Mouse (Mus musculus) embryonic facial prominence, embryonic 15.5 days (tissue): ENCODE measurements around the gene Skil. TPM values are rescaled to one million over a fixed set of nuclear protein-coding genes. Genes with fewer than 3 reads are reported as not detected.

ENCODE experiments used
- ATAC-seq: fragments of 200-750 bp; cut with Nextera tagmentation; 2 replicates; pipeline ENCODE4 v1.8.0; 2017; ENCODE audit warnings: low read depth, moderate TSS enrichment; ENCODE audit not compliant: insufficient number of reproducible peaks, low FRiP score, low TSS enrichment
- H3K27ac ChIP-seq: fragments of 300-500 bp; sonication (generic); replicated peaks from 2 replicates; pipeline ENCODE4 v1.5.1; 2015; ENCODE audit warnings: mild to moderate bottlenecking, inconsistent platforms
- H3K27me3 ChIP-seq: fragments of 300-500 bp; sonication (generic); 2 replicates; pipeline ENCODE4 v1.6.1; 2015; ENCODE audit warnings: inconsistent platforms
- H3K36me3 ChIP-seq: fragments of 300-500 bp; sonication (generic); 2 replicates; pipeline ENCODE4 v1.6.1; 2015; ENCODE audit warnings: mild to moderate bottlenecking, inconsistent platforms
- H3K4me1 ChIP-seq: fragments of 300-500 bp; sonication (generic); 2 replicates; pipeline ENCODE4 v1.6.1; 2015; ENCODE audit warnings: inconsistent platforms
- H3K4me2 ChIP-seq: fragments of 300-500 bp; sonication (generic); replicated peaks from 2 replicates; pipeline ENCODE4 v1.6.1; 2015; ENCODE audit warnings: mild to moderate bottlenecking, inconsistent platforms
- H3K4me3 ChIP-seq: fragments of 300-500 bp; sonication (generic); replicated peaks from 2 replicates; pipeline ENCODE4 v1.5.1; 2015; ENCODE audit warnings: mild to moderate bottlenecking, inconsistent platforms
- H3K9ac ChIP-seq: fragments of 300-500 bp; sonication (generic); 2 replicates; pipeline ENCODE4 v1.6.1; 2015; ENCODE audit warnings: inconsistent platforms
- H3K9me3 ChIP-seq: fragments of 300-500 bp; sonication (generic); replicated peaks from 2 replicates; pipeline ENCODE4 v1.6.1; 2016; ENCODE audit warnings: inconsistent platforms
- WGBS: fragments of 180-500 bp; shearing (Covaris S2); methylation state at CpG from one replicate; pipeline ENCODE4 v1.1.7; 2015; 5-methylcytosine and 5-hydroxymethylcytosine counted together
- polyA plus RNA-seq: library from polyadenylated mRNA; unstranded; fragments of >200 nt; fragmentation: Nextera tagmentation; extraction: Ambion mirVana; gene quantifications from 2 replicates; pipeline ENCODE4 v1.2.1, GENCODE M21; 2015

Gene Skil
- polyA plus RNA-seq, result 15.8 and 16.7 TPM in 2 replicates

- WGBS, result under 1% methylated on average over 74 of the region's 109 CpGs
- peak within 1 kb of the TSS; percentile 45 for H3K9ac ChIP-seq
- H3K9me3 ChIP-seq, result no peaks in the 10 kb centered on the region
- peak within 1 kb of the TSS; percentile 67 for H3K4me2 ChIP-seq
- H3K36me3 ChIP-seq, result no peaks in the 10 kb centered on the region
- no peaks in the 10 kb centered on the region for H3K27me3 ChIP-seq
- peak within 1 kb of the TSS; percentile 98 for H3K27ac ChIP-seq
- ATAC-seq, result peak; percentile 96
- H3K4me1 ChIP-seq, result peaks cover 26% of the 10 kb centered on the region
- peak within 1 kb of the TSS; percentile 70 for H3K4me3 ChIP-seq
These were observed at the start of gene Skil for GRCm38 (mm10) chr3:31094531-31095178. Gene Skil, plus strand, starts transcription at chr3:31095058.

DNA sequence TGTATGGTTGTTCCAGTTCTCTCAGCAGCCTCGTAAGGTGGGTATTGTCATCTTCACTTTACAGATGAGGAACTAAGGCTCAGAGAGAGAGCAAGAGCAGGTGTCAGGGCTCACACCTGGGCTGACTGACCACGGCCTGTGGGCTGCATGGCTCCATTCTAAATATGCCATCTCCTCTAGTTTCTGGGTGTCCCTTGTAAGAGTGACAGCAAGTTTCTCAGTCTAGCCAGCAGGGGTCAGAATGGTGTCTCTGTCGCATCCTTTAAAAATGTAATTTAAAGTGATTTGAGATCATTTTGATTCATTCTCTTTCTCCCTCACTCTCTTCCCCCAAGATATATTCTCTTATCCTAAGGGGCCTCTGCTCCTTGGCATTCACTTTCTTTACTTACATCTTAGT lies 47.6 kb upstream of the Skil start:
- no peaks in the 10 kb centered on the region for H3K27me3 ChIP-seq
- no peak overlapping the region for H3K4me3 ChIP-seq
- 61% methylated on average over 3 of the region's 3 CpGs for WGBS
- peaks cover 32% of the 10 kb centered on the region for H3K36me3 ChIP-seq
- no peak overlapping the region for H3K9ac ChIP-seq
- no peak overlapping the region for H3K27ac ChIP-seq
- no peak overlapping the region for H3K4me2 ChIP-seq
- no peaks in the 10 kb centered on the region for H3K9me3 ChIP-seq
- H3K4me1 ChIP-seq, result no peaks in the 10 kb centered on the region
- ATAC-seq, result no peak

DNA sequence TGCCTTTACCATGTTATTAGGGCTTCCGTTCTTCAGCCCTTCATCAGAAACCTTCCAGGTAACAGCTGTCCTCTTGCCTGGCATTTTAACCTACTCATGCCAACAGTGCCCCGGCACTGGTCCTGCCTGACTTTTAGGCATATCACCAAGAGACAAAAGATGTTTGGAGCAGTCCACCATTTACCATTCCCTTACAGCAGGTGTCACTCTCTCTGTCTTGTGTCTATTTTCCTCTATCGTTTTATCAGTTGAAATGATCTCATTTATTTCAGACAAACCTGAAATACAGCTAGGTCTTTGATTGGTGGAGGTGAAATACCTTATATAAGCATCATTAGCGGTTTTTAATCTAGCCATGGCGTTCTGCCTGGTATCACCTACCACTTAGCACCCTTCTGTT lies 45.8 kb upstream of the Skil start:
- Histone ChIP-seq H3K4me2 (no peak overlapping the region), H3K4me3 (no peak overlapping the region), H3K27ac (no peak overlapping the region), H3K27me3 (no peaks in the 10 kb centered on the region), H3K9ac (no peak overlapping the region), H3K36me3 (peaks cover 26% of the 10 kb centered on the region), H3K9me3 (no peaks in the 10 kb centered on the region), H3K4me1 (no peaks in the 10 kb centered on the region)
- no peak for ATAC-seq
- WGBS, result 85% methylated on average over 5 of the region's 5 CpGs

DNA sequence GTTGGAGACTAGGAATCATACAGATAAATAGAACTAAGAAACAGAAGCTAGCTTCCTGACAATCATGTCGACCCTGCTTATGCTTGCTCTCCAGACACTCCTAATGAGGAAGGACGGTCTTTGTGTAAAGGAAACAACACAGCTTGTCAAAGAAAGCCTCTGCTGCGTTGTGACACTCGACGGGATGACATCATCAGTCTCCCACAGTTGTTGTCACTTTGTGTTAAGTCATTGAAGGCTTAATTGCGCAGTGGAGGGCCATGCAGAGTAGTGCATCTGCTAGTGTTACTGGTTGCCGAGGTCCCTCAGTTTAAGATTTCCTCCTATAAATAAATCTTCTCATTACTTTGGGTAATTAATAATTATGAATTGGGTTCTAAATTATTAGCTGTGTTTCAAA lies 44.5 kb upstream of the Skil start:
- Histone ChIP-seq H3K9ac (no peak overlapping the region), H3K9me3 (no peaks in the 10 kb centered on the region), H3K27me3 (no peaks in the 10 kb centered on the region), H3K4me2 (no peak overlapping the region), H3K36me3 (peaks cover 26% of the 10 kb centered on the region), H3K27ac (no peak overlapping the region), H3K4me1 (no peaks in the 10 kb centered on the region), H3K4me3 (no peak overlapping the region)
- 70% methylated on average over 7 of the region's 7 CpGs for WGBS
- ATAC-seq, result no peak

- no peaks in the 10 kb centered on the region for H3K4me1 ChIP-seq
- WGBS, result 81% methylated on average over 9 of the region's 9 CpGs
- H3K4me2 ChIP-seq, result no peak overlapping the region
- H3K27me3 ChIP-seq, result no peaks in the 10 kb centered on the region
- H3K9me3 ChIP-seq, result no peaks in the 10 kb centered on the region
- H3K9ac ChIP-seq, result no peak overlapping the region
- no peak overlapping the region for H3K4me3 ChIP-seq
- peaks cover 24% of the 10 kb centered on the region for H3K36me3 ChIP-seq
- no peak overlapping the region for H3K27ac ChIP-seq
- ATAC-seq, result no peak
These were observed 43.1 kb upstream of the Skil start for GRCm38 (mm10) chr3:31051730-31052129.

DNA sequence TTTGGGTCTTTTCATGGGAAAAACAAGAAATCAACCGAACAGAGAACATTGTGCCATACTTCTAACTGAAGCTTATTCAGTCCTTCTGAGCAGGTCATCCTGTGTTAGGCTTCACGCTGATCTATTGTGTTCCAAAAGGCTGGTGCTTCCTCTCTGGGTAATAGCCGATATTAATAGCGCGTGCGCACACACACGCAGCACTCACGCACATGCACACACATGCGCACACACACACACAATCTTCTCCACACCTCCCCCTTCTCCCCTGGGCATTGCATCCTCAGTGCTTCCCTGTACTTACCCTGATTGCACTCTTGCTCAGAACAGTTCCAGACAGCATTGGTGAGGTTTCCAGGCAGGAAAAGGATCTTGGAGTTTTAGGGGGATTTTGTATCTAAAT lies 41.7 kb upstream of the Skil start:
- Histone ChIP-seq H3K27me3 (no peaks in the 10 kb centered on the region), H3K9me3 (no peaks in the 10 kb centered on the region), H3K4me3 (no peak overlapping the region), H3K9ac (no peak overlapping the region), H3K4me1 (no peaks in the 10 kb centered on the region), H3K36me3 (peaks cover 21% of the 10 kb centered on the region), H3K27ac (no peak overlapping the region), H3K4me2 (no peak overlapping the region)
- ATAC-seq, result no peak
- WGBS, result 86% methylated on average over 9 of the region's 9 CpGs

GRCm38 (mm10) chr3:31054888-31055287 lies 40.0 kb upstream of the Skil start:
- no peak for ATAC-seq

GRCm38 (mm10) chr3:31056047-31056650 lies 38.7 kb upstream of the Skil start:
- Histone ChIP-seq H3K4me3 (peak overlapping the region; percentile 43), H3K9ac (no peak overlapping the region), H3K36me3 (peaks cover 4% of the 10 kb centered on the region; the same call in 1 of the 2 replicates), H3K27ac (peak overlapping the region; percentile 70), H3K4me1 (peaks cover 5% of the 10 kb centered on the region), H3K27me3 (no peaks in the 10 kb centered on the region), H3K4me2 (peak overlapping the region; percentile 43), H3K9me3 (no peaks in the 10 kb centered on the region)
- WGBS, result 21% methylated on average over 17 of the region's 17 CpGs
- ATAC-seq, result peak; percentile 63; the same call in 1 of the 2 replicates

More at GRCm38 (mm10) chr3:31054888-31055287, 40.0 kb upstream of the Skil start:
- Histone ChIP-seq H3K36me3 (peaks cover 4% of the 10 kb centered on the region; the same call in 1 of the 2 replicates), H3K4me1 (no peaks in the 10 kb centered on the region), H3K4me3 (no peak overlapping the region), H3K9ac (no peak overlapping the region), H3K27me3 (no peaks in the 10 kb centered on the region), H3K9me3 (no peaks in the 10 kb centered on the region), H3K4me2 (no peak overlapping the region), H3K27ac (no peak overlapping the region)
- 88% methylated on average over 8 of the region's 8 CpGs for WGBS

- peak; percentile 84 for ATAC-seq
- Histone ChIP-seq H3K27me3 (no peaks in the 10 kb centered on the region), H3K4me2 (peak overlapping the region; percentile 43), H3K9ac (0 out of 2 replicates have a peak overlapping the region, but pooled peaks have one; percentile 0), H3K4me3 (peak overlapping the region; percentile 43), H3K27ac (peak overlapping the region; percentile 70), H3K4me1 (peaks cover 9% of the 10 kb centered on the region), H3K9me3 (no peaks in the 10 kb centered on the region), H3K36me3 (no peaks in the 10 kb centered on the region)
- 1% methylated on average over 30 of the region's 30 CpGs for WGBS
These were observed 37.9 kb upstream of the Skil start for GRCm38 (mm10) chr3:31056651-31057627.

- H3K4me1 ChIP-seq, result peaks cover 9% of the 10 kb centered on the region
- no peaks in the 10 kb centered on the region for H3K9me3 ChIP-seq
- H3K9ac ChIP-seq, result no peak overlapping the region
- H3K4me2 ChIP-seq, result 0 out of 2 replicates have a peak overlapping the region, but pooled peaks have one; percentile 13
- H3K27ac ChIP-seq, result no peak overlapping the region; the same call in 1 of the 2 replicates
- no peak overlapping the region for H3K4me3 ChIP-seq
- no peaks in the 10 kb centered on the region for H3K27me3 ChIP-seq
- ATAC-seq, result no peak
- WGBS, result 63% methylated on average over 8 of the region's 8 CpGs
- no peaks in the 10 kb centered on the region for H3K36me3 ChIP-seq
These were observed 34.1 kb upstream of the Skil start for GRCm38 (mm10) chr3:31060745-31061102.
